Mouse (Mus musculus): ENCODE data around the gene Olfr481.

Gene Olfr481

DNA sequence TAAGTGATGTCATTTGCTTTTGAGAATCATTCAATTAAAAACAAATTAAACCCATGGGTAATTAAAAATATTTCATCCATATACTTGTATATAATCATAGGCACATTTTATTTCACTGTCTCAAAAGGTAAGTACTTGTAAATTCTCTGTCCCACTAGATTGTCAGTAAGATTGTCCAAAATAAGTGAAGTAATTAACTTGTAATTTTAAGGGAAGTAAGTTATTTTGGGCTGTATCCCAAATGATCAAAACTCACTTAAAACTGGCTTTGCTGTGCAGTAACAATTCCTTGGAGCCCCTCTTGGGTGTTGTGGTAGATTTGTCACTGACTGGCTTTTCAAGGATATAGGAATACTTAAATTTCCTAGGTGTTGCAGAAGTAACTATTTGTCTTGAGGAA is at the start of gene Olfr481:
Olfr481 (plus strand) TSS at position 301 of the 400 bp plus-strand sequence.
- no peak for DNase-seq (ENCODE audit: extremely low read depth, low read depth)

DNA sequence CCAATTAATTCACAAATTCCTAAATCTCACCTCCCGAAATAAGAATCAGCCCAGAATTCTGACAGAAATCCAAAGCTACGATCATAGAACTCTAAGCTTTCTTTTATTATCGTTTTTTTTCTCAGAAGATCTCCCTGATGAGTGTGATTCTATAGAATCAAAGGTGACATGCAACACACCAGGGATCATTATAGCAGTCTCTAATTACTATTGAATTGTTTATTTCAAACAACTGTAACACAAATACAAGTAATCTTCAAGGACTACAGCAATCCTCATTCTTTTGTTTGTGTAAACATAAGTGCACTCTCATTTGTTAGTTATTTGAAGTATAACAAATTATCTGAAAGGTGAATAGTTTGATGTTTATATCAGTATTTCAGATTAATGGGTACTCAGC is 45.8 kb upstream of the Olfr481 start, which contains the start of gene Olfr478:
Olfr478 (minus strand) TSS at position 101 of the 400 bp plus-strand sequence.
- DNase-seq (ENCODE audit: extremely low read depth, low read depth) = no peak

DNA sequence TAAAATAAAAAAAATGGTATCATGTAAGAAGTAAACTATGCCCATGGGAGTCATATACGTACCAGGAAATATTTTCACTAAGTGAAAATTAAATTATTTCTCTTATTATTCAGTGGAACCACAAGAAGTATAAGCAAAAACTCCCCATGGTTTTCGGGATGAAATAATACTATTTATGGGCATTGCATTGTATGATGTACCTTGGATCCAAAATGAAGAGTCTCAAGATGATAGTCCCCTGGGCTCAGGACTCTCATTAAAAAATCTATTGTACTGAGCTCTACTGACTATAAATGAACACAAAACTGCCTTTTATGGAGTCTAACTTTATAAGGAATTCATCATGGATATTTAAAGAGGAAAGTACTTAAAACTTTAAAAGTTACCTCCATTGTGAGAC is 29.3 kb upstream of the Olfr481 start, which contains the start of gene Olfr479:
Olfr479 (plus strand) TSS at position 301 of the 400 bp plus-strand sequence.
- DNase-seq (ENCODE audit: extremely low read depth, low read depth) = no peak

DNA sequence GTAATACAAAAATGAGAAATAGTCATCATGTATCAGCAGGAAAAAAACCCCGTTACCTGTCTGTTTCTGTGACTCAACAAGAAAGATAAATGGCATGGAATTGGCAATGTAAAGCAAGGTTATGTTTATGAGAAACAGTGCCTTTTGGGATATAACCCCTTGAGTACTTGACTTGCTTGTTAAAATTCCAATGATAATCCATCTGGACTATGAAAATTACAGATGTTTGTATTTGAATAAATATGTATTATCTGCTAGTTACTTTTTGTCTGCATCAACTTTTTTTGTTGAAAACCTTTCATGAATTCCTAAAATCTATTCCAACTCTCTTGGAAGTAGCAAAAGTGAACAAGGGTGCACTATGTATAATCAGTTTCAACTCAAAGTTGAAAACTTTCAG is 12.4 kb upstream of the Olfr481 start, which contains the start of gene Olfr480:
Olfr480 (minus strand) TSS at position 101 of the 400 bp plus-strand sequence.
- no peak for DNase-seq (ENCODE audit: extremely low read depth, low read depth)

DNA sequence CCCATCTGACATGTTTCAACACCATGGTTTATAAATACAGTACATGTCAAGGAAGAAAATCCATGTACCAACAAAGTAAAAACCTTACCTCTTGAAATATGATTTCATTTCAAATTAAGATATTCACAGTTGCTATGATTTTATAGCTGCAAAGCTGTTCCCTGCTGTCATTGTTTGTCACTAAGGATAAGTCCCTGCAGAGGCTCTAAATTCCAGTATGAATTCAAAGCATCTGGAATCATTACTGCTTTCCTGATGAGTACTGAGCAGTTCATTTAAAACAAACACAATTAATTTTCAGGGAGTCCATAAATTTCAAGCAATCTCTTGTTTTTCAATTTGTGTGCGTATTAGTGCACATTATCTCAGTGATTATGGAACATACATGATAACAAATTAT is 17.8 kb downstream of the Olfr481 start, which contains the start of gene Olfr482:
Olfr482 (minus strand) TSS at position 101 of the 400 bp plus-strand sequence.
- no peak for DNase-seq (ENCODE audit: extremely low read depth, low read depth)

DNA sequence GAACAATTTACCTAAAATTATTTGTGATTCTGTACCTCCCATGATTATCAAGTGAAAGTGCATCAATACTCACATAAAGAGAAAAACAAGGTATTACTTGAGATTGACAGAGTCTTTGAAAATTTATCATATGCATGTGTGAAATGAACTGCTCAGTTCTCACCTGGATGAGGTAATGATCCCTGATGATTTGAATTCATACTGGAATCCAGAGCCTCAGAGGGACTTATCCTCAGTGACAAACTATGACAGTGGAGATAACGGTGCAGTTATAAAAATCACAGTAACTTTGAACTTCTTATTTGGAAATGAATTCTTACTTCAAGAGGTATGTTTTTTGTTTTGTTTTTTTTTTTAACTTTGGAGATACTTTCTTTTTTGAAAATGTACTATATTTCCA is 20.9 kb downstream of the Olfr481 start, which contains the start of gene Olfr483:
Olfr483 (plus strand) TSS at position 301 of the 400 bp plus-strand sequence.
- no peak for DNase-seq (ENCODE audit: extremely low read depth, low read depth)

DNA sequence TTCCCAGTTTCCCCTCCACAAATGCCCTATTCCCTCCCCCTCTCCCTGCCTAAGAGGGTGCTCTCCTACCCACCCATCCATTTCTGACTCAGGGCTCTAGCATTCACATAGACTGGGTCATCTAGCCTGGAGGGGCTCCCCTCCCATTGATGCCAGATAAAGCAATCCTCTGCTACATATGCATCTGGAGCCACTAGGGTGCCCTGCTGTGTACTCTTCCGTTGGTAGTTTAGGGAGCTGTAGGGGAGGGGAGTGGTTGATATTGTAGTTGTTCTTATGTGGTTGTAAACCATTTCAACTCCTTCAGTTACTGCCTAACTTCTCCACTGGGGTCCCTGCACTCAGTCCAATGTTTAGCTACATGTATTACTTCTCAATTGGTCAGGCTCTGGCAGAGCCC is 41.0 kb downstream of the Olfr481 start:
- DNase-seq (ENCODE audit: extremely low read depth, low read depth) = no peak

DNA sequence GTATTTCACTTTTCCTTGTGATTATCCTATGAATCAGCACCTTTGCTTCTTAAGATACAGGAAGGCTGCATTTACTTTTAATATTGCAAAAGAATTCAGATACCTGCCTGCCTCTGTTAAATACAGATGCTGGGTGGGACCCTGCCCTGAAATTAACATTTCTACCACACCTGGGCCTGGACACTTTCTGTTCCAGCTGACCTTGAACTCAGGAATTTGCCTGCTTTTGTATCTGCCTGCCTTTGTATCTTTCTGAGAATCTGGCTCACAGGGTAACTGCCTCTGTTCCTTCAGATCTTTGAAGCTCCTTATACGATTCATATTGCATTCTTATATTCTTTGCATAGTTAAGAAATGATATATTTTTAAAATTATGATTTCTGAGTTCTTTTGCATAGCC is 41.8 kb downstream of the Olfr481 start:
- DNase-seq (ENCODE audit: extremely low read depth, low read depth) = no peak

DNA sequence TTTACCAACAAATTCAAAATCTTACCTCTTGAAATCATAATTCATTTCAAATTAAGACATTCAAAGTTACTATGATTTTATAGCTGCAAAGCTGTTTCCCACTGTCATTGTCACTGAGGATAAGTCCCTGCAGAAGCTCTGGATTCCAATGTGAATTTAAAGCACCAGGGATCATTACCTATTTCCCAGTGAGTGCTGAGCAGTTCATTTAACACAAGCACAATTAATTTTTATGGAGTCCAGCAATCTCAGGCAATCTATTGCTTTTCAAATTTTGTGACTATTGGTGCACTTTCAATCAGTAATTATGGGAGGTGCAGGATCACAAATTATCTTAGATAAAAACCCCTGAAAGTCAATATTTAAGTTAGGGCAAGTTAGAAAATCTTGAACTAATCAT is 47.7 kb downstream of the Olfr481 start, which contains the start of gene Olfr484:
Olfr484 (minus strand) TSS at position 101 of the 400 bp plus-strand sequence.
- DNase-seq (ENCODE audit: extremely low read depth, low read depth) = no peak

Data from MEL-GATA-1-ER (cell line).